Mouse (Mus musculus): ENCODE data around the gene Opa3. TPM values are rescaled to one million over a fixed set of nuclear protein-coding genes. Genes with fewer than 3 reads are reported as not detected.

The Opa3 gene
- polyA plus RNA-seq, 1 experiment, result 27.5 TPM

DNA sequence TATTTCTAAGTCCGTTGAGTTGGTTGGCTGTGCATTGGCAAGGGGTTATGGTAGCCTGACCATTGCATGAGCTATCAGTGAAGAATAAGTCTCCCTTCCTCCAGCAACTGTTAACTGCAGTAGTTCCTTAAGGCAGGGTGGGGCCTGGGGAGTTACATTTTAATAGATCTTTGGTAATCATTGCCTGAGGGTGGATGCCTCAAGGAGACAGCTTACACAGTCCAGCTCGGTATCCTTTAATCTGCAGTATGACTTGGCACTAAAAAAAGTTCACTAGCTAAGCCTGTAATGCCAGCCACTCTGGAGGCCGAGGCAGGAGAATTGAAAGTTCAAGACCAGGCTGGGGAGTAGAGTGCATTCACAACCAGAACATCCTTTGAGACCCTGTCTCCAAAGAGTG is 3.7 kb downstream of the Opa3 start:
- no peak overlapping the region for H3ac ChIP-seq (ENCODE audit: control insufficient read depth, insufficient read length, low read depth)
- H3K79me3 ChIP-seq (ENCODE audit: low read depth), result peaks cover 48% of the 10 kb centered on the region
- H3K79me2 ChIP-seq (ENCODE audit: control insufficient read depth, insufficient read depth), result peaks cover 81% of the 10 kb centered on the region
- H3K27me3 ChIP-seq (ENCODE audit: control insufficient read depth, insufficient read depth, insufficient read length), result no peaks in the 10 kb centered on the region
- no peak overlapping the region for H3K4me3 ChIP-seq (ENCODE audit: insufficient read depth, poor library complexity, severe bottlenecking)
- TF ChIP-seq MYOD1 (IDR thresholded peaks at IDR 0.05; ENCODE audit: control insufficient read depth, insufficient read length, low read depth) (no peak), FOSL1 (IDR thresholded peaks at IDR 0.05; ENCODE audit: insufficient read depth, low read length, poor library complexity, severe bottlenecking) (no peak), MAX (IDR thresholded peaks at IDR 0.05) (no peak), CTCF (IDR thresholded peaks at IDR 0.05; ENCODE audit: control insufficient read depth, insufficient read depth, insufficient read length) (no peak), CEBPB (IDR thresholded peaks at IDR 0.05; ENCODE audit: low read depth) (no peak), USF1 (IDR thresholded peaks at IDR 0.05; ENCODE audit: low read depth) (no peak), MYOG (IDR thresholded peaks at IDR 0.05; ENCODE audit: control insufficient read depth, extremely low read depth, insufficient read length) (no peak)
- no peaks in the 10 kb centered on the region for H3K36me3 ChIP-seq (ENCODE audit: control insufficient read depth, insufficient read depth)

DNA sequence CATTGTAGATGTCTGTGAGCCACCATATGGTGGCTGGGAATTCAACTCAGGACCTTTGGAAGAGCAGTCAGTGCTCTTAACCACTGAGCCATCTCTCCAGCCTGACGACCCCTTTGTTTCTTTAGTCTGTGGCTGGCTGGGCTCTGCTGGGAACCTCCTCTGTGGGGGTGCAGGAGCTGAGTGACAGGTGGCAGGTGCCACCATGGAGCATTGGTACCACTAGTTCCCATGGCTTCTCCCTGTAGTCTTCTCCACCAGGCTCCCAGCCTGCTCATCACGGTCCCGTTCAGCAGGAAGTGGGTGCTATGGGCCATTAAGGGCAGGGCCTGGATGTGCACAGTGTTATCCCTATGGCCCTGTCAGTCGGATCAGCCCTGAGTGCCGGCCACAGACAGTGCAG is 6.5 kb downstream of the Opa3 start:
- no peak for TF ChIP-seq CTCF (IDR thresholded peaks at IDR 0.05; ENCODE audit: control insufficient read depth, insufficient read depth, insufficient read length)
- TF ChIP-seq MYOD1 (IDR thresholded peaks at IDR 0.05; ENCODE audit: control insufficient read depth, insufficient read length, low read depth), result peak; percentile 85
- Histone ChIP-seq H3ac (ENCODE audit: control insufficient read depth, insufficient read length, low read depth) (no peak overlapping the region), H3K4me3 (ENCODE audit: insufficient read depth, poor library complexity, severe bottlenecking) (no peak overlapping the region), H3K27me3 (ENCODE audit: control insufficient read depth, insufficient read depth, insufficient read length) (no peaks in the 10 kb centered on the region), H3K79me2 (ENCODE audit: control insufficient read depth, insufficient read depth) (peaks cover 86% of the 10 kb centered on the region), H3K36me3 (ENCODE audit: control insufficient read depth, insufficient read depth) (no peaks in the 10 kb centered on the region), H3K79me3 (ENCODE audit: low read depth) (peaks cover 45% of the 10 kb centered on the region)

DNA sequence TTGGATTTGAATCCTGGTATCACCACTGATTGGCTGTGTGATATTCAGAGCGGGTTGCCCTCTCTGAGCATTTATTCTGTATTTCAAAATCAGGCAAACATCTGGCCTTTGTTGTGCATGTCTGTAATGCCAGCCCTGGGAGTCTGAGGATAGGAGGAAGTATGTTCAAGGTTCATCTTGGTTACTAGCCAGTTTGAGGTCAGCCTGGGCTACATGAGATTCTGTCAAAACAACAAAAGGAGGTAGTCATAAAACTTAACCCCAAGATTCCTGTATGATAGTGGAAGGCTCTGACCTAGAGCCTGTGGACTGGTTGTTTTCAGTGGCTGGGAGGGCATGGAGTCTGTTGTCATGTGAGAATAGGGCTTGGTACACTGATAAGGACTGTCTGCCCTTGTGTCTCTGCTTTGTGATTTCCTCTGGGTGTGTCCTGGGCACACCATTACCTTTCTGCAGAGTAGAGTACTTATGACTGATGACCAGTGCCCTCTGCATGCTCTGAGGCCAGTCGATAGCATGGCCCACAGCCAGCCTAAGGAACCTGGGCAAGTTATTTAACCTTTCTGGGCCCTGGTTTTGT is 7.0 kb downstream of the Opa3 start:
- Histone ChIP-seq H3K27me3 (ENCODE audit: control insufficient read depth, insufficient read depth, insufficient read length) (no peaks in the 10 kb centered on the region), H3K4me3 (ENCODE audit: insufficient read depth, poor library complexity, severe bottlenecking) (no peak overlapping the region), H3ac (ENCODE audit: control insufficient read depth, insufficient read length, low read depth) (no peak overlapping the region), H3K79me2 (ENCODE audit: control insufficient read depth, insufficient read depth) (peaks cover 86% of the 10 kb centered on the region), H3K79me3 (ENCODE audit: low read depth) (peaks cover 42% of the 10 kb centered on the region), H3K36me3 (ENCODE audit: control insufficient read depth, insufficient read depth) (no peaks in the 10 kb centered on the region)
- TF ChIP-seq USF1 (IDR thresholded peaks at IDR 0.05; ENCODE audit: low read depth) (no peak), CTCF (IDR thresholded peaks at IDR 0.05; ENCODE audit: control insufficient read depth, insufficient read depth, insufficient read length) (no peak), MYOD1 (IDR thresholded peaks at IDR 0.05; ENCODE audit: control insufficient read depth, insufficient read length, low read depth) (no peak), MYOG (IDR thresholded peaks at IDR 0.05; ENCODE audit: control insufficient read depth, extremely low read depth, insufficient read length) (no peak), FOSL1 (IDR thresholded peaks at IDR 0.05; ENCODE audit: insufficient read depth, low read length, poor library complexity, severe bottlenecking) (no peak), MAX (IDR thresholded peaks at IDR 0.05) (no peak), CEBPB (IDR thresholded peaks at IDR 0.05; ENCODE audit: low read depth) (no peak)

DNA sequence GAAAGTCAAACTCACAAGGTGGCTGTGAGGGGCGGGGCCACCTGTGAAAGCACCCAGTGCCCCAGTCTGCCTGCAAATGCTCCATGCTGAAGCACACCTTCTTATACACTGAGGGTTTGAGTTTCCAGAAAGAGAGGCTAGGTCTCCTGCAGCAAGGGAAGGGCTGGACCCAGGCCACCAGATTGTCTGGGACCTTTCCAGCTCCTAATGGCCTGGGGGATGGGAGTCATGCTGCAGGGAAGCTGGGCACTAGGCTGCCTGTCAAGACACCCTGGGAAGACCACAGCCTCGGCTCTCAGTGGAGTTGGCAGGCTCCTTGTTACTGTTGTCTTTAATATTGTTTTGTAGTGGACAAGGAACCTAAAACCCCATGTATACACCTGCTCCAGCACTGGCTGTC is 8.3 kb downstream of the Opa3 start:
- Histone ChIP-seq H3K4me3 (ENCODE audit: insufficient read depth, poor library complexity, severe bottlenecking) (no peak overlapping the region), H3K36me3 (ENCODE audit: control insufficient read depth, insufficient read depth) (no peaks in the 10 kb centered on the region), H3K27me3 (ENCODE audit: control insufficient read depth, insufficient read depth, insufficient read length) (no peaks in the 10 kb centered on the region), H3K79me3 (ENCODE audit: low read depth) (peaks cover 39% of the 10 kb centered on the region), H3K79me2 (ENCODE audit: control insufficient read depth, insufficient read depth) (peaks cover 86% of the 10 kb centered on the region), H3ac (ENCODE audit: control insufficient read depth, insufficient read length, low read depth) (no peak overlapping the region)
- TF ChIP-seq MYOG (IDR thresholded peaks at IDR 0.05; ENCODE audit: control insufficient read depth, extremely low read depth, insufficient read length) (no peak), CTCF (IDR thresholded peaks at IDR 0.05; ENCODE audit: control insufficient read depth, insufficient read depth, insufficient read length) (no peak)

DNA sequence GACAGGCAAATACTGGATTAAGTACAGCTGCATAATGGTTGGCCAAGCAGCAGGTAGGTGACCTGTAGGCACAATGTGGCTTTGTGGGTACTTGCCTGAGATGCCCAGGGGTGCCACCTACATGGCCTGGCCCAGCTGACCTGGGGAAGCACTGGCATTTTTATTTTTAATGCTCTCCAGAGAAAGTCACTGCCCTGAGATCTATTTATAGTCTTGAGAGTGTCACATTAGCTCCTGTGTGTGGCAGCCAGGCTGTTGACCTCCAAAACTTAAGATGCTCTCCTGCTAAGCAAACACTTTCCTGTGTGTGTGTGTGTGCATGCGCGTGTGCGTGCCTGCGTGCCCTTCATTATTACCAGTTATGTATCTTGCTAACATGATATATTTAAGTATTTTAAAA is 10.2 kb downstream of the Opa3 start:
- no peak overlapping the region for H3K4me3 ChIP-seq (ENCODE audit: insufficient read depth, poor library complexity, severe bottlenecking)
- no peak for TF ChIP-seq FOSL1 (IDR thresholded peaks at IDR 0.05; ENCODE audit: insufficient read depth, low read length, poor library complexity, severe bottlenecking)
- TF ChIP-seq MAX (IDR thresholded peaks at IDR 0.05), result no peak
- no peak for TF ChIP-seq USF1 (IDR thresholded peaks at IDR 0.05; ENCODE audit: low read depth)
- no peak for TF ChIP-seq MYOG (IDR thresholded peaks at IDR 0.05; ENCODE audit: control insufficient read depth, extremely low read depth, insufficient read length)
- TF ChIP-seq CEBPB (IDR thresholded peaks at IDR 0.05; ENCODE audit: low read depth), result no peak
- no peak for TF ChIP-seq MYOD1 (IDR thresholded peaks at IDR 0.05; ENCODE audit: control insufficient read depth, insufficient read length, low read depth)
- no peak for TF ChIP-seq CTCF (IDR thresholded peaks at IDR 0.05; ENCODE audit: control insufficient read depth, insufficient read depth, insufficient read length)
- H3K27me3 ChIP-seq (ENCODE audit: control insufficient read depth, insufficient read depth, insufficient read length), result no peaks in the 10 kb centered on the region
- H3K36me3 ChIP-seq (ENCODE audit: control insufficient read depth, insufficient read depth), result no peaks in the 10 kb centered on the region
- H3ac ChIP-seq (ENCODE audit: control insufficient read depth, insufficient read length, low read depth), result no peak overlapping the region
- H3K79me3 ChIP-seq (ENCODE audit: low read depth), result peaks cover 26% of the 10 kb centered on the region
- peaks cover 77% of the 10 kb centered on the region for H3K79me2 ChIP-seq (ENCODE audit: control insufficient read depth, insufficient read depth)

DNA sequence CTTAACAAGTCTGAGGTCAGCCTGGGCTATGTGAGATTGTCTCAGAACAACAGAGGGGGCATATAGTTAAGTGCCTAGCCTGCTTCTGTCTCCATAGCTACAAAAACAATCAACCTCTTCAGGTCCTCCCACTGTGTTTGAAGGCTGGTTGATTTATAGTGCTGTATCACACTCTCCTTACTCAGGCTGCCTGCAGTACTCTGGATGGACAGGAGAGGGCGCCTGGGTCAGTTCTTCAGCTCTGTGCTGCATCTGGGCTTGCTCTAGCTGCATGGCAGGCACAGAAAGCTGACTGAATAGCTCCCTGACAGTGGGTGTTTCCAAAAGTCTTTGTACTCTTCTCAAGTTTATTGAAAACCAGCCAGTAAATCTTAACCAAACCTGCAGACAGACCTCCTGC is 11.3 kb downstream of the Opa3 start:
- Histone ChIP-seq H3K27me3 (ENCODE audit: control insufficient read depth, insufficient read depth, insufficient read length) (no peaks in the 10 kb centered on the region), H3K79me3 (ENCODE audit: low read depth) (peaks cover 22% of the 10 kb centered on the region), H3ac (ENCODE audit: control insufficient read depth, insufficient read length, low read depth) (no peak overlapping the region), H3K79me2 (ENCODE audit: control insufficient read depth, insufficient read depth) (peaks cover 72% of the 10 kb centered on the region), H3K36me3 (ENCODE audit: control insufficient read depth, insufficient read depth) (no peaks in the 10 kb centered on the region), H3K4me3 (ENCODE audit: insufficient read depth, poor library complexity, severe bottlenecking) (no peak overlapping the region)
- TF ChIP-seq FOSL1 (IDR thresholded peaks at IDR 0.05; ENCODE audit: insufficient read depth, low read length, poor library complexity, severe bottlenecking) (no peak), CTCF (IDR thresholded peaks at IDR 0.05; ENCODE audit: control insufficient read depth, insufficient read depth, insufficient read length) (peak; percentile 55)
